Mouse (Mus musculus) heart, embryonic 14.5 days (tissue): Measurements from ENCODE around the gene Selenop. TPM values are rescaled to one million over a fixed set of nuclear protein-coding genes. Genes with fewer than 3 reads are reported as not detected.
A peak's percentile ranks its signal among the peaks of the same experiment; 100 is the strongest.

Experiments
- ATAC-seq: fragments of 200-750 bp; cut with Nextera tagmentation; 2 replicates; pipeline ENCODE4 v1.8.0; 2017; ENCODE audit warnings: low read depth, moderate TSS enrichment; ENCODE audit not compliant: insufficient number of reproducible peaks, insufficient read depth, low FRiP score
- H3K27ac ChIP-seq, 2 experiments: fragments of 200-500 bp in 1 of 2; fragments of 300-500 bp in 1 of 2; sonication (generic) in 1 of 2; replicated peaks in 1 of 2; 2 replicates each; pipeline ENCODE4 v1.5.1; 2012 to 2014; ENCODE audit warnings: low read depth in 2 of 2, low read length in 2 of 2, control low read depth in 1 of 2, mild to moderate bottlenecking in 1 of 2, mixed read lengths in 1 of 2; ENCODE audit not compliant: control insufficient read depth in 1 of 2, insufficient read depth in 1 of 2
- H3K27me3 ChIP-seq: fragments of 300-500 bp; sonication (generic); 2 replicates; pipeline ENCODE4 v1.6.1; 2014; ENCODE audit warnings: mild to moderate bottlenecking, low read length, control low read depth; ENCODE audit not compliant: control insufficient read depth, insufficient read depth
- H3K36me3 ChIP-seq: fragments of 300-500 bp; sonication (generic); 2 replicates; pipeline ENCODE4 v1.6.1; 2014; ENCODE audit warnings: mild to moderate bottlenecking, control low read depth, low read length, mixed read lengths; ENCODE audit not compliant: control insufficient read depth, insufficient read depth
- H3K4me1 ChIP-seq, 2 experiments: fragments of 200-500 bp in 1 of 2; fragments of 300-500 bp in 1 of 2; sonication (generic) in 1 of 2; 2 replicates each; pipeline ENCODE4 v1.6.1; 2012 to 2014; ENCODE audit warnings: low read length in 2 of 2, control low read depth in 1 of 2, mixed read lengths in 1 of 2; ENCODE audit not compliant: control insufficient read depth in 2 of 2, insufficient read depth in 2 of 2
- H3K4me2 ChIP-seq: fragments of 300-500 bp; sonication (generic); 2 replicates; pipeline ENCODE4 v1.6.1; 2014; ENCODE audit warnings: mild to moderate bottlenecking, low read length
- H3K4me3 ChIP-seq, 2 experiments: fragments of 200-500 bp in 1 of 2; fragments of 300-500 bp in 1 of 2; sonication (generic) in 1 of 2; 2 replicates each; pipeline ENCODE4 v1.5.1; 2012 to 2014; ENCODE audit warnings: low read length in 2 of 2, mild to moderate bottlenecking in 2 of 2, control low read depth in 1 of 2, low read depth in 1 of 2, moderate library complexity in 1 of 2; ENCODE audit not compliant: control insufficient read depth in 1 of 2, insufficient read depth in 1 of 2
- H3K9ac ChIP-seq: fragments of 300-500 bp; sonication (generic); 2 replicates; pipeline ENCODE4 v1.6.1; 2014; ENCODE audit warnings: mild to moderate bottlenecking, low read length
- H3K9me3 ChIP-seq: fragments of 300-500 bp; sonication (generic); 2 replicates; pipeline ENCODE4 v1.6.1; 2016; ENCODE audit warnings: low read length, control low read depth; ENCODE audit not compliant: control insufficient read depth
- WGBS: fragments of 180-500 bp; shearing (Covaris S2); extraction: QIAGEN DNeasy Blood & Tissue Kit; methylation state at CpG from one replicate; pipeline ENCODE4 v1.1.7; 2014; 5-methylcytosine and 5-hydroxymethylcytosine counted together
- polyA plus RNA-seq: library from polyadenylated mRNA; unstranded; fragments of >200 nt; fragmentation: Nextera tagmentation; extraction: Ambion mirVana; gene quantifications from 2 replicates; pipeline ENCODE4 v1.2.1, GENCODE M21; 2014

Selenop gene
- polyA plus RNA-seq, 1 experiment from 2014 or later = 180 TPM

DNA sequence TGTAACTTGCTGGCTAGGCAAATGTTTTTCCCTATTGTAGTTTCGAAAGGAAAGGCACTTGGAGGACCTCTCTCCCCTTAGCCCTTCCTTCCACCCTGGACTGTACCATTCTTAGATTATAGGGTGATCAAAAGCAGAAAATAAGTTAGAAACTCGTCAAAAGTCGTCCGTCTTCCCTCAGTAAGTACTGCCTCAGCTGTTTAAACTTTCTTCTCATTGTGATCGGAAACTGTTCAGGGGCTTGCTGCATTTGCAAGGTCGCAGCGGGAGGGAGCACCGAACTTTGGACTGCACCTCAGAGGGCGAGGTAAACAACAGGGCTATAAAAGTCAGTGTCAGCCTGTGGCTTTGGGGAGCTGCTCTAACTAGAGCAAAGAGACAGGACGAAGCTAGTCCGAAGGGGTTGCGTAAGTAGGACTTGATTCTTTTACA is 2.3 kb downstream of the Selenop start:
- ATAC-seq = peak; percentile 82
- WGBS = 3% methylated on average over 12 of the region's 12 CpGs
- H3K4me1 ChIP-seq = peaks cover 2 to 6% of the 10 kb centered on the region in 2 experiments; a peak in 1 of 4 replicates
- peak overlapping the region; percentile 73 for H3K9ac ChIP-seq
- peaks cover 12% of the 10 kb centered on the region for H3K36me3 ChIP-seq
- H3K4me2 ChIP-seq = peak overlapping the region; percentile 65
- peak overlapping the region; percentile 43 to 67 for H3K4me3 ChIP-seq
- no peaks in the 10 kb centered on the region for H3K9me3 ChIP-seq
- peak overlapping the region; percentile 82 to 99 for H3K27ac ChIP-seq
- no peaks in the 10 kb centered on the region for H3K27me3 ChIP-seq

DNA sequence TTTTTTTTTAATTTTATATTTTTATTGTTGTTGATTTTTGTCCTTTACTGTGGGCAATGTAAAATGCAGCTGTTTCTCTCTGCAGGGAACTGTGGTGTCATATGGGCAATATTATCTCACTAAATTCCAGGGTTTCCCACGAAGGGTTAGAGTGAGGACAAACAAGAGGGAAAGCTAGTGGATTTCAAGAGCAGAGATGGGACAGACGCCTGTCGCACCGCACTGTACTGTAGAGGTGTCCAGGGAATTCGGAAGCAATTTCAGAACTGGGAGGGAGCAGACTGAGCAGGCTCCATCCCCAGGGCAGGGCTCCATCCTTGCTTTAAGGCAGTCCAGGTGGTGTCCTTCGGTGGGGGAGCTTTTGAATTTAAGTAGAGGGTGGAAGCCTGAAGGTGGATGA is 2.9 kb downstream of the Selenop start:
- peaks cover 2 to 6% of the 10 kb centered on the region in 2 experiments; a peak in 1 of 4 replicates for H3K4me1 ChIP-seq
- H3K27me3 ChIP-seq = no peaks in the 10 kb centered on the region
- peak overlapping the region; percentile 53 to 82; a peak in 1 of 4 replicates for H3K27ac ChIP-seq
- H3K4me2 ChIP-seq = peak overlapping the region; percentile 65
- peak overlapping the region; percentile 73 for H3K9ac ChIP-seq
- peak; percentile 72 for ATAC-seq
- 17% methylated on average over 6 of the region's 6 CpGs for WGBS
- peaks cover 17% of the 10 kb centered on the region for H3K36me3 ChIP-seq
- H3K4me3 ChIP-seq = peak overlapping the region; percentile 43 to 60
- no peaks in the 10 kb centered on the region for H3K9me3 ChIP-seq

DNA sequence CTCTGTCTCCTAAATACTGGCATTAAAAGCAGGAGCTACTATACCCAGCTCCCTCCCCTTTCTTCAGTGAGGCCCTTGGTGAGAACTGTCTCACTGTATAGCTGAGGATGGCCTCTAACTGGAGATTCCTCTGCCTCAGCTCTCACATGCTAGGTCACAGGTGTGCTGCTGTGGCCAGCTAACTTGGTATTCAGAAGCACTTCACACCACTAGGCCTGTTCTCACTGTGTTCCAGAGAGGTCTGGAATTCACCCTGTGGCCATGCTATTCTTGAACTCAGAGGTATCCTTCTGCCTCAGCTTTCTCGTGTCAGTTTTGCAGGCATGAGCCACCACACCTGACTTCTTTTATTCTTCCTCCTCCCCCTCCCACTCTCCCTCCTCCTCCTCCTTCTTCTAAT is 4.8 kb downstream of the Selenop start:
- 57% methylated on average over 1 of the region's 1 CpGs for WGBS
- H3K4me2 ChIP-seq = peak overlapping the region; percentile 9; the same call in 1 of the 2 replicates
- H3K27me3 ChIP-seq = no peaks in the 10 kb centered on the region
- no peak for ATAC-seq
- H3K9me3 ChIP-seq = no peaks in the 10 kb centered on the region
- H3K4me1 ChIP-seq = peaks cover 2 to 6% of the 10 kb centered on the region in 2 experiments; a peak in 1 of 4 replicates
- no peak overlapping the region for H3K27ac ChIP-seq
- no peak overlapping the region for H3K4me3 ChIP-seq
- no peak overlapping the region for H3K9ac ChIP-seq
- H3K36me3 ChIP-seq = peaks cover 32% of the 10 kb centered on the region

DNA sequence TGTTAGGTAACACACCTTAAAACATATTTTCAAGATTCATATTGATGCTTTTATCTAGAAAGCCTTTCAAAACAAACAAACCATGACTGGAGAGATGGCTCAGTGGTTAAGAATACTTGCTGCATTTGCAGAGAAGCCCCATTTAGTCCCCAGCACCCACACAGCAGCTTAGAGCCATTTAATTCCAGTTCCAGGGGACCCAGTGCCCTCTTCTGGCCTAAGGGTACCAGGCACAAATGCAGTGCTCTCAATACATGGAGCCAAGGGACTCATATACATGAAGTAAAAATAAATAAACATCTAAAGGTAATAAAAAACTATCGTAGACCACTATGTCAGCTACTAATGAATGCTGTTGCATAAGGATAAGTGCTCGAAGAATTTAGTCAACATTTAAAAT is 9.0 kb downstream of the Selenop start:
- H3K9me3 ChIP-seq = no peaks in the 10 kb centered on the region
- ATAC-seq = no peak
- WGBS = 91% methylated on average over 2 of the region's 2 CpGs

DNA sequence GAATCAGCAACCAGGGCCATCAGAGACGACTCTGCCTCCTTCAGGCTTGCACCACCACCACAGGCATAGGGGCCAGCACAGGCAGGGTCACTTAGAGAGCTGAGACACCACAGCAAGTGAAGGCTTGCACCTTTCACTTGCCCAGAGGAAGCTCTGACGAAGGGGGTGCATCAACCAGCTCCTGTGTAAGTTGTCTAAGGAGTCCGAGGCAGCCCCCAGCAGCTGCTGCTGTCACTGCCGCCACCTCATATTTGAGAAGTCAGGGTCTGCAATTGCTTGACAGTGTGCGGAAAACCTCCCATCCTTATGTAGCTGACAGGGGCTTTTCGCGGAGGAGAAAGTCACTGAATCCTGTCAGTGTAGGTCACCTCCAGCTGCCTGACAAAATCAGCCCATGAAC is 10.9 kb downstream of the Selenop start:
- Histone ChIP-seq H3K4me2 (no peak overlapping the region), H3K36me3 (peaks cover 61% of the 10 kb centered on the region), H3K4me3 (no peak overlapping the region), H3K27ac (no peak overlapping the region), H3K9me3 (no peaks in the 10 kb centered on the region), H3K27me3 (no peaks in the 10 kb centered on the region), H3K4me1 (no peaks in the 10 kb centered on the region), H3K9ac (no peak overlapping the region)
- no peak for ATAC-seq
- 75% methylated on average over 7 of the region's 7 CpGs for WGBS

More for the DNA sequence above, 9.0 kb downstream of the Selenop start:
- Histone ChIP-seq H3K36me3 (peaks cover 61% of the 10 kb centered on the region), H3K4me3 (no peak overlapping the region), H3K27me3 (no peaks in the 10 kb centered on the region), H3K4me2 (no peak overlapping the region), H3K4me1 (no peaks in the 10 kb centered on the region), H3K9ac (no peak overlapping the region), H3K27ac (no peak overlapping the region)

DNA sequence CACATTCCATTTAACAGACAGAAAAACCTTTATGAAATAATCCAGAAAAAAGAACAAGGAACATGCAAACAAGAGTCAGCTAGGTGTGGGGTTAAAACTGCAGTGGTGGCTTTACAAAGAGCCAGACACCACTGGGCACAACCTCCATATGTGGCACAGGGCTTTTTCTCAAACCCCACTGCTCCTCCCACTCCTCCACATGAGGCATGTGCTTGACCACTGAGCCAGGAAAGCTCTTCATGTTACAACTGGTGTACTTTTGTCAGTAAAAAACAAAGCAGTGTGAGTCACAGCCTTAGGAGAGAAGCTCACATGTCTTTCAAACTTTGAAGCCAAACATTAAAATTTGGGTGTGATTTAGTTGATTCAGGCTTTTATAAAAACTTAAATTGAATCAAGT is 12.9 kb downstream of the Selenop start:
- H3K4me2 ChIP-seq = no peak overlapping the region
- H3K4me1 ChIP-seq = no peaks in the 10 kb centered on the region
- ATAC-seq = no peak
- no peak overlapping the region for H3K9ac ChIP-seq
- no peak overlapping the region for H3K27ac ChIP-seq
- H3K4me3 ChIP-seq = no peak overlapping the region
- no peaks in the 10 kb centered on the region for H3K9me3 ChIP-seq
- peaks cover 44% of the 10 kb centered on the region for H3K36me3 ChIP-seq
- no peaks in the 10 kb centered on the region for H3K27me3 ChIP-seq

DNA sequence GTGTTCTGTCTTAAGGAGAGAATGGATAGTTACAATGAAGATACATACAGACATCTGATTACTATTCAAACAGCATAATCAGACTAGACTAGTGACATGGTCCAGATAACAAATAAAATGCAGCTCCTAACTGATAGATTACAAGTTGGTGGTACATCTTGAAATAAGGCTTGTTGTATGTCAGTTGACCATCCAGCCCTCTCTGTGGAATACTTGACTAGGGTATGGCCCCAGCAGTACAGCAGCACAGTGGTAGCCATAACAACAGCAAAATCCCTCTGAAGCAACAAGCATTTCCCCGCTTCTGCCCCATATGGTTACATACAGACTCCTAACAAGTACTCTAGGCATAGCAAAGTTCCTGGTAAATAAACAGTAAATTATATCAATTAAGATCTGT is 13.4 kb downstream of the Selenop start:
- no peaks in the 10 kb centered on the region for H3K9me3 ChIP-seq
- H3K4me1 ChIP-seq = no peaks in the 10 kb centered on the region
- no peaks in the 10 kb centered on the region for H3K27me3 ChIP-seq
- no peak for ATAC-seq
- WGBS = 83% methylated on average over 1 of the region's 1 CpGs
- H3K4me3 ChIP-seq = no peak overlapping the region
- H3K36me3 ChIP-seq = peaks cover 39% of the 10 kb centered on the region
- H3K9ac ChIP-seq = no peak overlapping the region
- H3K27ac ChIP-seq = no peak overlapping the region
- H3K4me2 ChIP-seq = no peak overlapping the region

DNA sequence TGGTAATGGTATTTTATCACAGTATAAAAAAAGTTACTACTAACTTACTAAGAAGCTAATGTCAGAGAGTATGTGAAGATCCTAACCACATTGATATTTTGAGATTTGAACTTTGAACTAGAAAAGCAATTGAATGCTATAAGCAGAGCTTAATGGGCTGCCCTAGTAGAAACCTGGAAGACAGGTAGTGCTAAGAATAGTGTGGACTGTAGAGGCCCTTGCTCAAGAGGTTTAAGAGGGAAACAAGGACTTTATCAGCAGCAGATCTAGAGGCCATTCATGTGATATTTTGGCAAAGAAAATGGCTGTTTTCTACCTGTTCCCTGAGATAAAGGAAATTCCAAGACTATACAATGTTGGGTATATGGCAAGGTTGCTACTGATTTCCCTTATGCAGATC is 17.7 kb downstream of the Selenop start:
- ATAC-seq = no peak
- H3K4me3 ChIP-seq = no peak overlapping the region
- H3K27me3 ChIP-seq = no peaks in the 10 kb centered on the region
- peaks cover 3% of the 10 kb centered on the region; the same call in 1 of the 2 replicates for H3K36me3 ChIP-seq
- no peak overlapping the region for H3K4me2 ChIP-seq
- H3K4me1 ChIP-seq = no peaks in the 10 kb centered on the region
- H3K9me3 ChIP-seq = no peaks in the 10 kb centered on the region
- H3K9ac ChIP-seq = no peak overlapping the region
- H3K27ac ChIP-seq = no peak overlapping the region
